16 mouse cellular contexts compared by ENCODE assay signal in genomic region chr2:4226941-4227558, GRCm38 (mm10).
A peak's percentile ranks its signal among the peaks of the same experiment; 100 is the strongest.
DNase-seq lines count a peak whose midpoint lies in the region; ATAC-seq and TF ChIP-seq lines count a peak whose summit lies in the region.
"Had no signal": no experiment of that assay in that cellular context is flagged by ENCODE, and none has a peak within 500 bp of the region (broad histone marks: within the 10 kb centered on the region; RNA-seq: fewer than 3 reads in every experiment).

No protein-coding gene starts in this region.

- H3K4me1 ChIP-seq in heart, embryonic 14.5 days (ENCODE audit: control insufficient read depth in 2 of 2, insufficient read depth in 2 of 2, low read length in 2 of 2): peaks cover 25 to 30% of the 10 kb centered on the region in 2 experiments
- peaks cover 18% of the 10 kb centered on the region for H3K4me1 ChIP-seq in heart, embryonic 11.5 days (ENCODE audit: control insufficient read depth, insufficient read depth, low read length)
- peaks cover 9% of the 10 kb centered on the region for H3K4me1 ChIP-seq in kidney, embryonic 15.5 days
- H3K4me1 ChIP-seq in liver, adult 2 months (ENCODE audit: control insufficient read depth, insufficient read depth, low read length): no peaks in the 10 kb centered on the region
- 0 out of 2 replicates have a peak, but pooled peaks cover 5% of the 10 kb centered on the region for H3K4me1 ChIP-seq in intestine, embryonic 16.5 days (ENCODE audit: control insufficient read depth, insufficient read depth, low read length)

- no peaks in the 10 kb centered on the region for H3K27me3 ChIP-seq in heart, embryonic 14.5 days (ENCODE audit: control insufficient read depth, insufficient read depth, low read length)
- no peaks in the 10 kb centered on the region for H3K27me3 ChIP-seq in heart, embryonic 11.5 days (ENCODE audit: control insufficient read depth, insufficient read depth, low read length)
- H3K27me3 ChIP-seq in kidney, embryonic 15.5 days: no peaks in the 10 kb centered on the region; the same call in 1 of the 2 replicates
- no peaks in the 10 kb centered on the region for H3K27me3 ChIP-seq in liver, adult 2 months (ENCODE audit: control insufficient read depth, insufficient read depth, low read length)
- no peaks in the 10 kb centered on the region for H3K27me3 ChIP-seq in intestine, embryonic 16.5 days (replicated peaks; ENCODE audit: control insufficient read depth, insufficient read depth, low read length)
- H3K27me3 ChIP-seq: CH12.LX; embryonic facial prominence, embryonic 13.5 days; neural tube, embryonic 12.5 days had no signal

- 0 out of 2 replicates have a peak overlapping the region, but pooled peaks have one; percentile 5 for H3K9ac ChIP-seq in heart, embryonic 14.5 days (ENCODE audit: low read length)
- H3K9ac ChIP-seq in heart, embryonic 11.5 days (ENCODE audit: low read depth, low read length): no peak overlapping the region
- H3K9ac ChIP-seq in kidney, embryonic 15.5 days: no peak overlapping the region
- no peak overlapping the region for H3K9ac ChIP-seq in liver, adult 2 months (ENCODE audit: low read depth, low read length)
- H3K9ac ChIP-seq in intestine, embryonic 16.5 days (ENCODE audit: low read depth, low read length): no peak overlapping the region
- H3K9ac ChIP-seq: embryonic facial prominence, embryonic 13.5 days; midbrain, embryonic 12.5 days; neural tube, embryonic 12.5 days had no signal

- 48% methylated on average over 7 of the region's 7 CpGs for WGBS in heart, embryonic 14.5 days
- 67% methylated on average over 7 of the region's 7 CpGs for WGBS in heart, embryonic 11.5 days (ENCODE audit: insufficient replicate concordance)
- WGBS in kidney, embryonic 15.5 days: 70% methylated on average over 7 of the region's 7 CpGs
- 58% methylated on average over 7 of the region's 7 CpGs for WGBS in liver, adult 2 months
- 70% methylated on average over 7 of the region's 7 CpGs for WGBS in intestine, embryonic 16.5 days

- no peak for TF ChIP-seq POLR2A in liver, adult 2 months (IDR thresholded peaks at IDR 0.05; ENCODE audit: extremely low read depth, insufficient read depth, low read length)

- no peak for TF ChIP-seq CTCF in liver, adult 2 months (IDR thresholded peaks at IDR 0.05; ENCODE audit: low read depth, low read length)

- peak overlapping the region; percentile 62 to 68 for H3K27ac ChIP-seq in heart, embryonic 14.5 days (replicated peaks in 1 of 2; ENCODE audit: control insufficient read depth in 1 of 2, insufficient read depth in 1 of 2, low read depth in 2 of 2, low read length in 2 of 2)
- H3K27ac ChIP-seq in heart, embryonic 11.5 days (ENCODE audit: low read depth, low read length): no peak overlapping the region
- H3K27ac ChIP-seq in kidney, embryonic 15.5 days: no peak overlapping the region
- no peak overlapping the region for H3K27ac ChIP-seq in liver, adult 2 months (replicated peaks; ENCODE audit: insufficient read depth, low read depth, low read length)
- no peak overlapping the region for H3K27ac ChIP-seq in intestine, embryonic 16.5 days (ENCODE audit: low read length)
- H3K27ac ChIP-seq: embryonic facial prominence, embryonic 13.5 days; hindbrain, postnatal 0 days; midbrain, embryonic 12.5 days; neural tube, embryonic 12.5 days had no signal

- no peaks in the 10 kb centered on the region; the same call in 1 of the 2 replicates for H3K9me3 ChIP-seq in heart, embryonic 14.5 days (ENCODE audit: control insufficient read depth, low read length)
- H3K9me3 ChIP-seq in heart, embryonic 11.5 days (replicated peaks; ENCODE audit: control insufficient read depth, low read length): 0 out of 2 replicates have a peak, but pooled peaks cover 2% of the 10 kb centered on the region
- H3K9me3 ChIP-seq in kidney, embryonic 15.5 days (replicated peaks): no peaks in the 10 kb centered on the region
- no peaks in the 10 kb centered on the region for H3K9me3 ChIP-seq in intestine, embryonic 16.5 days (ENCODE audit: control insufficient read depth, low read length)
- H3K9me3 ChIP-seq: embryonic facial prominence, embryonic 13.5 days; midbrain, embryonic 12.5 days had no signal

- H3K79me2 ChIP-seq in liver, adult 2 months (ENCODE audit: control insufficient read depth, insufficient read depth, low read length): no peaks in the 10 kb centered on the region

- no peak for ATAC-seq in heart, embryonic 14.5 days (ENCODE audit: insufficient number of reproducible peaks, insufficient read depth, low FRiP score, low read depth)
- no peak for ATAC-seq in heart, embryonic 11.5 days (replicated peaks; ENCODE audit: insufficient number of reproducible peaks, low FRiP score, low TSS enrichment)
- no peak for ATAC-seq in kidney, embryonic 15.5 days (replicated peaks; ENCODE audit: low FRiP score)
- peak; percentile 84 for ATAC-seq in intestine, embryonic 16.5 days

- peak; percentile 42 for DNase-seq in kidney, postnatal 14 days
- DNase-seq in liver, adult 2 months (ENCODE audit: extremely low read depth, low read depth, low spot score): peak; percentile 6
- DNase-seq in liver: no peak
- DNase-seq in spleen, adult 18-20 months: no peak
- DNase-seq: cerebellum, adult 11-12 months; right cerebral cortex, postnatal 25 days; thymus, postnatal 25 days had no signal

- H3K36me3 ChIP-seq in heart, embryonic 14.5 days (ENCODE audit: control insufficient read depth, insufficient read depth, low read length): no peaks in the 10 kb centered on the region
- no peaks in the 10 kb centered on the region for H3K36me3 ChIP-seq in heart, embryonic 11.5 days (ENCODE audit: control insufficient read depth, insufficient read depth, low read length)
- no peaks in the 10 kb centered on the region for H3K36me3 ChIP-seq in kidney, embryonic 15.5 days
- no peaks in the 10 kb centered on the region for H3K36me3 ChIP-seq in liver, adult 2 months (ENCODE audit: control insufficient read depth, insufficient read depth, low read length)
- no peaks in the 10 kb centered on the region for H3K36me3 ChIP-seq in intestine, embryonic 16.5 days (ENCODE audit: control insufficient read depth, insufficient read depth, low read length)
- H3K36me3 ChIP-seq: embryonic facial prominence, embryonic 13.5 days; midbrain, embryonic 12.5 days; neural tube, embryonic 12.5 days had no signal

- no peak overlapping the region for H3K4me3 ChIP-seq in heart, embryonic 14.5 days (ENCODE audit: control insufficient read depth in 1 of 2, insufficient read depth in 1 of 2, low read depth in 1 of 2, low read length in 2 of 2)
- H3K4me3 ChIP-seq in heart, embryonic 11.5 days (ENCODE audit: low read depth, low read length): no peak overlapping the region
- no peak overlapping the region for H3K4me3 ChIP-seq in kidney, embryonic 15.5 days (replicated peaks)
- no peak overlapping the region for H3K4me3 ChIP-seq in liver, adult 2 months (ENCODE audit: insufficient read depth, low read depth, low read length)
- H3K4me3 ChIP-seq in intestine, embryonic 16.5 days (ENCODE audit: low read length): no peak overlapping the region
- H3K4me3 ChIP-seq: embryonic facial prominence, embryonic 13.5 days; midbrain, embryonic 12.5 days; neural tube, embryonic 12.5 days had no signal

- H3K4me2 ChIP-seq in heart, embryonic 14.5 days (ENCODE audit: low read length): peak overlapping the region; percentile 12; the same call in 1 of the 2 replicates
- no peak overlapping the region for H3K4me2 ChIP-seq in heart, embryonic 11.5 days
- no peak overlapping the region for H3K4me2 ChIP-seq in kidney, embryonic 15.5 days
- no peak overlapping the region for H3K4me2 ChIP-seq in intestine, embryonic 16.5 days (ENCODE audit: low read depth, low read length)
- H3K4me2 ChIP-seq: embryonic facial prominence, embryonic 13.5 days; midbrain, embryonic 12.5 days; neural tube, embryonic 12.5 days had no signal

Comparison
In these comparisons a context has a peak if more than half of its experiments do, and no peak if none do; other contexts are left out.
1. H3K27ac ChIP-seq: peak in heart, embryonic 14.5 days (2 of 2); none in heart, embryonic 11.5 days (single experiment), kidney, embryonic 15.5 days (single experiment), liver, adult 2 months (single experiment) and intestine, embryonic 16.5 days (single experiment).
2. DNase-seq: peak in kidney, postnatal 14 days (single experiment) and liver, adult 2 months (single experiment); none in liver (single experiment) and spleen, adult 18-20 months (0 of 2).